Mouse (Mus musculus) heart, postnatal 36 days (tissue): ENCODE data around the gene Ctdsp1. TPM values are rescaled to one million over a fixed set of nuclear protein-coding genes. Genes with fewer than 3 reads are reported as not detected.

ENCODE experiments used
- DNase-seq, 2 experiments: peaks; one replicate each; pipeline ENCODE4 v3.0.0; 2021 to 2022
- intact Hi-C: fragments of 180-260 bp; cut with DNase I; formaldehyde crosslinking; loops from one replicate; pipeline ENCODE4 v1.15.1; 2025
- total RNA-seq, 2 experiments: library from RNA; stranded (reverse); gene quantifications; 2 replicates each; pipeline ENCODE4 v1.2.3; 2021

Gene Ctdsp1
- 100 to 1,000 TPM; 127 to 133 TPM for total RNA-seq

GRCm38 (mm10) chr1:74390924-74391748 lies at the start of gene Ctdsp1:
TSS of gene Ctdsp1 (plus strand) at chr1:74391509.
- peak; percentile 98 for DNase-seq
- intact Hi-C loops, result loop anchor here (10.0 kb wide), 2 partner anchors 194 to 476 kb away; partner anchors contain the start of genes Bcs1l and Zfp142

GRCm38 (mm10) chr1:74341898-74342297 lies 49.4 kb upstream of the Ctdsp1 start:
- intact Hi-C loops, result loop anchor here (2.0 kb wide), 1 partner anchor 19 kb away; no protein-coding TSS in a partner anchor
- DNase-seq, result no peak

GRCm38 (mm10) chr1:74342308-74342707 lies 49.0 kb upstream of the Ctdsp1 start:
- intact Hi-C loops, result loop anchor here (2.0 kb wide), 1 partner anchor 18 kb away; no protein-coding TSS in a partner anchor
- no peak for DNase-seq

GRCm38 (mm10) chr1:74343161-74343560 lies 48.1 kb upstream of the Ctdsp1 start:
- no peak for DNase-seq
- intact Hi-C loops, result loop anchor here (2.0 kb wide), 1 partner anchor 18 kb away; no protein-coding TSS in a partner anchor

GRCm38 (mm10) chr1:74344163-74344916 lies 47.0 kb upstream of the Ctdsp1 start:
- intact Hi-C loops, result no loop called here
- DNase-seq, result no peak

GRCm38 (mm10) chr1:74351185-74351769 lies 40.0 kb upstream of the Ctdsp1 start:
- intact Hi-C loops, result no loop called here
- DNase-seq, result no peak

GRCm38 (mm10) chr1:74352532-74353096 lies 38.7 kb upstream of the Ctdsp1 start:
- intact Hi-C loops, result no loop called here
- no peak for DNase-seq

GRCm38 (mm10) chr1:74353453-74354229 lies 37.7 kb upstream of the Ctdsp1 start:
- DNase-seq, result no peak
- intact Hi-C loops, result no loop called here

GRCm38 (mm10) chr1:74357531-74357930 lies 33.8 kb upstream of the Ctdsp1 start:
- no peak for DNase-seq
- intact Hi-C loops, result no loop called here

- no peak for DNase-seq
These were observed 31.3 kb upstream of the Ctdsp1 start for GRCm38 (mm10) chr1:74359952-74360517.

GRCm38 (mm10) chr1:74361812-74362211 lies 29.5 kb upstream of the Ctdsp1 start, which contains the start of gene Catip:
TSS of gene Catip (plus strand) at chr1:74362108.
- DNase-seq, result peak; percentile 76
- intact Hi-C loops, result loop anchor here (1.0 to 2.0 kb wide), 6 partner anchors 19 to 155 kb away; partner anchors contain the start of genes Aamp and Pnkd

More at GRCm38 (mm10) chr1:74359952-74360517, 31.3 kb upstream of the Ctdsp1 start:
- intact Hi-C loops, result loop anchor here (2.0 kb wide), 1 partner anchor 17 kb away; no protein-coding TSS in a partner anchor

- no peak for DNase-seq
- intact Hi-C loops, result loop anchor here (1.0 to 2.0 kb wide), 5 partner anchors 23 to 156 kb away; partner anchors contain the start of genes Aamp and Pnkd
These were observed 28.7 kb upstream of the Ctdsp1 start for GRCm38 (mm10) chr1:74362325-74363229.

GRCm38 (mm10) chr1:74363437-74363836 lies 27.9 kb upstream of the Ctdsp1 start:
- intact Hi-C loops, result loop anchor here (2.0 kb wide), 3 partner anchors 79 to 157 kb away; partner anchors contain the start of genes Aamp and Pnkd
- DNase-seq, result peak; percentile 37 to 38

GRCm38 (mm10) chr1:74364270-74364669 lies 27.0 kb upstream of the Ctdsp1 start:
- no peak for DNase-seq
- intact Hi-C loops, result no loop called here

GRCm38 (mm10) chr1:74367886-74368645 lies 23.2 kb upstream of the Ctdsp1 start:
- DNase-seq, result peak; percentile 68 to 76
- intact Hi-C loops, result loop anchor here (1.0 kb wide), 1 partner anchor 18 kb away; no protein-coding TSS in a partner anchor

GRCm38 (mm10) chr1:74370040-74370439 lies 21.3 kb upstream of the Ctdsp1 start:
- no peak for DNase-seq
- intact Hi-C loops, result no loop called here

- intact Hi-C loops, result no loop called here
- no peak for DNase-seq
These were observed 17.9 kb upstream of the Ctdsp1 start for GRCm38 (mm10) chr1:74373372-74373771.
